Mouse (Mus musculus): Measurements from ENCODE around the gene Crtc2. TPM values are rescaled to one million over a fixed set of nuclear protein-coding genes. Genes with fewer than 3 reads are reported as not detected.

The Crtc2 gene
- 76.0 TPM for polyA plus RNA-seq (2017; shearing (Covaris generic))

DNA sequence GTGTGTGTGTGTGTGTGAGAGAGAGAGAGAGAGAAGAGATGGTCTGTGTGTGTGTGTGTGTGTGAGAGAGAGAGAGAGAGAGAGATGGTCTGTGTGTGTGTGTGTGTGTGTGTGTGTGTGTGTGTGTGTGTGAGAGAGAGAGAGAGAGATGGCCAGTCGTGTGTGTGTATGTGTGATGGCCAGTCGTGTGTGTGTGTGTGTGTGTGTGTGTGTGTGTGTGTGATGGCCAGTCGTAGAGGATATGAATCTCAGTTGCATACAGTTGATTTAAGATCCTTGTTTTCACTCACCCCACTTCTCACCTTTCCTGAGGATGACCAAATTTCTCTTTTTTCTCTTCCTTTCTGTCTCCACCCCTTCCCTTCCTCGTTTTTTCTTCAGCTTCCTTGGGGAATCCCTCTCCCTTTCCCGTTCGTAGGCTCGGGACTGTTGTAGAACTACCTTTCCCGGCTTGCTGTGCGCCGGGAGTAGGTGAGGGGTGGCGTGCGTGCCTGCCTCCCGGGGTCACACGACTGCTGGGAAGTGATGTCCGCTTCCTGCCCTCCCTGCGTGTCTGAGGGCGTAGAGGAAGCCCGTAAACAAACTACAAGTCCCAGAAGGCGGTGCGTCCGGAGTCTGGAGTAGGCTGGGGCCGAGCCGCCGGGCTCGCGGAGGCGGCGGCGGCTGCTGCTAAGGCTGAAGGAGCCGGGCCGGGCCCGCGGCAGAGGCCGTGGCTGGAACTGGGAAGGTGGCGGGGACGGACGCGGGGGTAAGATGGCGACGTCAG is at the start of gene Crtc2:
Gene Crtc2, plus strand, starts transcription at position 511 of the 766 bp plus-strand sequence.

DNA sequence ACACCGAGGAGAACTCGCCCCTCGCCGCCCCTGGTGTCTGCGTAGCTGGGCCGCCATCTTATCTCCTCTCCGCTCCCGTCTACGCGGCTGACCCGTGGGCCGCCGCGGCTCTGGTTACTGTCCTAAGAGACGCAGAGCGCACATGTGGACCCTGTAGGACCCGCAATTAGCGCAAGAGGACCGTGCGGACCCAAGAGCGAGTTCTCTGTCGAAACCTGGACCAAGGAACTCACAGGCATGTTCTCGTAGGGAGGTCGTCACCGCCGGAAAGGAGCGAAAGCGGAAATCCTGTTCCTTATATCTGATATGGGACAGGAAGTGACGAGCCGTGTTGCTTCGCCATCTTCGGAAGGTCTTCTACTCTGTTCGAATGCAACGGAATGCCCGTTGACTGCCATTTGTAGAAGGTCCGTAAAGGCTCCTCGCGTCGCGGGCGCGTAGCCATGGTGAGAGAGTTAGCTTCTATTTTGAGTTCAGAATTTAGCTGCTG is 40.5 kb upstream of the Crtc2 start, which contains the start of the genes Rps27 and Rab13:
Gene Rps27, minus strand, starts transcription at position 275 of the 490 bp plus-strand sequence.
Gene Rab13, plus strand, starts transcription at position 319 of the 490 bp plus-strand sequence.

DNA sequence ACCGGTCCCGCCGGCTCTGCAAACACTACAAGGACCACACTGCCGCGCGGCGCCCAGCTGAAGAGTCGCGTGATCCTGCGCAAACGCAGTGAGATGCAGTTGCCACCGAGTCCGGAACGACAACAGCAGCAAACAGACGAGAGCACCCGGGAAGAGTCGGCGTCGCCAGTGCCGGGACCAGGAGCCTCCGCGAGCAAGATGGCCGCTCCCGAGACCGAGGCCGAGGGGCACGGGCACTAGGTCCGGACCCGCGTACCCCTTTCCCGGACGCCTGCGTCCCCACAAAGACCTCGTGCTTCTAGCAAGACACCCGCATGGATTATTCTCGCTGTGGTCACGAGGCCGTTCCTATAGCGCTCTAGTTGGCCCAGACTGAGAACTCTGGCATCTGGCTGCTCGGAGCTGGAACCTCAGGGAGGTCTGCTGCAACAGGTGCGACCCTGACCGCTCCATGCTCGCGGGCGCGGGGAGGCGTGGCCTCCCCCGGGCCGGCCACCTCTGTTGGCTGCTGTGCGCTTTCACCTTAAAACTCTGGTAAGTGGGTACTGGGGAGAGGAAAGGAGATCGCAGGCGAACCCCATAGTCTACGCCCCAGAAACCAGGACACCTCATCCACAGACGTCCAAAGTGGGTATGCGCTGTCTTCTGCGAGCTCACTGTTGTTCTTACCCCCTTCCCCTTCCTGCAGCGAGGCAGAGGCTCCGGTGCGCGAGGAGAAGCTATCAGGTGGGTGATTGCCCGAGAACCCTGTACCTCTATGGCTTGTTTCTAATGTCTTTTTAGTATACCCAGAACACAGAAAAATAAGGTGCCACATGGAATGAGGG is 22.2 kb upstream of the Crtc2 start, which contains the start of gene Jtb:
Gene Jtb, plus strand, starts transcription at position 91 of the 827 bp plus-strand sequence.

DNA sequence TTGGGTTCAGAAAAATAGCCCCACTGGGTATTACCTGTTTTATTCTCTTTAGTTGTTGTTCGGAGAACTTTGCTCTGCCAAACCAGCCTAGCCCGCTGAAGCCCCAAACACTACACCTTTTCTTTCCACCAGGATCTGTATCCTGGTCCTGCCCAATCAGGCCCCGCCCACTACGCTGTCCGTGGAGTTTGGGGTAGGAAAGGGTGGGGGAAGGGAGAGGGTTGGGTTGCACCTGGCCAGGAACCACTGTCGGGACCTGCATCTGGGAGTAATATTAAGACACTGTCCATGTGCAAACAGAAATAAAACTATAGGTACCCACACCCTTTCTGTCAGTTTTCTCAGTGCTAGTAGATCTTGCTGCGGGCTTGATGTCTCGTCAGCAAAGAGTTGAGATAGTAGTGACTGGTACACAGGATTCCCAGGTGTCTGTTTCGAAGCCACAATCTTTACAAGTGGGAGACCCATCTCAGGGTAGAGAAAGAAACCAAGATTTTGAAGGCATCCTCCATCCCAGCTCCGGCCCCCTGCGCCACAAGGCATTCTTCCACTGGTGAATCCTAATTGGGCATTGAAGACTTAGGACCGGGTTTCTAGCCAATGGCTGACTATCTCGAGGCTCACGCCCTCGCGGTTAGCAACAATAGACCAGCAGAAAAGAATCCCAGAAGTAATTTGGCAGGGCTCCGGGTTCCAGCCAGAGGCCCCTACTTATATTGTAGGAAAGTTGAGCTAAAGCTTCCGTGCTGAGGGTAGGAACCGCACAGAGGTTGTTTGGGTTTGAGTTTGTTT is 10.8 kb upstream of the Crtc2 start, which contains the start of gene Creb3l4:
Gene Creb3l4, minus strand, starts transcription at position 529 of the 792 bp plus-strand sequence.

DNA sequence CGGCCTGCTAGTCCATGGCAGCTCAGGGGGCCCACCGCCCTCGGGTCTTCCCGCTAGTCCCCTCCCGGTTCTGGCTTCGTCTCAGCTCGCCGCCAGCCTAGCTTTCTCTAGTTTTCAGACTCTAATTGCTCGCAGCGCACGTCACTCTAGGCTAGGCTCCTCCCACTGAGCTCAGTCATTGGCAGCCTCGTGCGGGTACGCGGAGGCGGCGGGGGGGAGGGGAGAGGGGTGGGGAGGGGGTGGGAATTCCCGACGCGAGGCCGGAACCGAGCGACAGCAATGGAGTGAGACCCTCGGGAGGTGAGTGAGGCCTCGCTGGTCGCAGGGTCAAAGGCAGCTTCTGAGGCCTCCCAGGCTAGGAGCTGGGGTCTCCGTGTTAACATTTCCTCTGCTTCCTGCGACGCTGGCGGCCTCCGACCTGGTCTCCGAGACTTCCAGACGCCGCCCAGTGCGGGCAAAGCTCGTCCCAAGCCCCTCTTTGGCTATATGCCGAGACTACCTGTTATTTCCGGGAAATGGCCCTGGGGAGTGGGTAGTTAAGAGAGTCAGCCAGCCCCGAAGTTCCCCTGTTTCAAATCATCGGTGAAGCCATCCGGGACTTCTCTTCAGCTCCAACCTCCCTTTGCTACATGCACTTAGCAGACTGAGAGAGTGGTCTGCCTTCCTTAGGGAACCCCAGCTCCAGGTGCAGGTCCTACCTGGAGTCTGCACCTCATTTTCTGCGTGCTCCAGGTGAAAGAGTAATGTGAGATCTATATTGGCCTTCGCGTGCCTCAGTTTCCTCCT is 5.8 kb upstream of the Crtc2 start, which contains the start of gene Slc39a1:
Gene Slc39a1, plus strand, starts transcription at position 213 of the 786 bp plus-strand sequence.

DNA sequence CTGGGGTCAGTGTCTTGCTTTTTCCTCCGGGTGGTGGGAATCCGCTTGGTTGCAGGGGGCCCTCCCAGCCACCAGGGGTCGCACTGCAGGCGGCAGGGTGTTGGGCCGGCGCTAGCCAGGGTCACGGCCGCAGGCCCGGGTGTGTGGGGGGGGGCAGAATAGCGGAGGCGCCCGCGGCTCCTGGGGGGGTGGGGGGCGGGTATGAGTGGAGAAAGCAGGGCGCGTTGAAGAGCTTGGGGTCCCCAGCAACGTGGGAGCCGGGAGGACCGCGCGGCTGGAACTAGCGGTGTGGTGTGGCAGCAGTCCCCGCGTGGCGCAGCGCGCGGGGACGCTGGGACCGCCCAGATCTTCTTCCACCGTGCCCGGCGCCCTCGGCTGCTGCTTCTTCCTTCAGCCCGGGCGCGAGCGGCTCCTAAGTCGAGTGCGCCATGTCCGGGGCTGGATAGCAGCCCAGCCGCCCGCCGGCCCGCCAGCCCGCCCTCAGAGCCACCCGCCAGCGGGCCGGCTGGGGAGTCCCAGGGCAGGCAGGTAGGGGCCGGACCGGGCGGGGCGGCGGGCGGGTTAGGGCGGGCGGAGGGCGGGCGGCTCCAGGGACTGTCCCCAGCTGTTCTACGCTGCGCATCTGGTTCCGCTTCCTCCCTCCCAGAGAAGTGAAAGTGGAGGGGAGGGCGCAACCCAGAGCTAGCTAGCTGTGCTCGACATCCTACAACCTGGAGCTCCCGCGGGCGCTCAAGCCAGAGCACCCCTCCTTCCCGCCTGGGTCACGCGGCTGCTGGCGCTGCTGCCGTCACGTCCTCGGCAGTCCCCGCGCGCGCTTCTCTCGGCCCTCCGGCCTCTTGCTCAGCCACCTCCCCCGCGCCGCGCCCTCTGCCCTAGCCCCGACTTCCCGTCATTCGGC is 11.3 kb downstream of the Crtc2 start, which contains the start of gene Dennd4b:
Gene Dennd4b, plus strand, starts transcription at position 152 of the 898 bp plus-strand sequence.

DNA sequence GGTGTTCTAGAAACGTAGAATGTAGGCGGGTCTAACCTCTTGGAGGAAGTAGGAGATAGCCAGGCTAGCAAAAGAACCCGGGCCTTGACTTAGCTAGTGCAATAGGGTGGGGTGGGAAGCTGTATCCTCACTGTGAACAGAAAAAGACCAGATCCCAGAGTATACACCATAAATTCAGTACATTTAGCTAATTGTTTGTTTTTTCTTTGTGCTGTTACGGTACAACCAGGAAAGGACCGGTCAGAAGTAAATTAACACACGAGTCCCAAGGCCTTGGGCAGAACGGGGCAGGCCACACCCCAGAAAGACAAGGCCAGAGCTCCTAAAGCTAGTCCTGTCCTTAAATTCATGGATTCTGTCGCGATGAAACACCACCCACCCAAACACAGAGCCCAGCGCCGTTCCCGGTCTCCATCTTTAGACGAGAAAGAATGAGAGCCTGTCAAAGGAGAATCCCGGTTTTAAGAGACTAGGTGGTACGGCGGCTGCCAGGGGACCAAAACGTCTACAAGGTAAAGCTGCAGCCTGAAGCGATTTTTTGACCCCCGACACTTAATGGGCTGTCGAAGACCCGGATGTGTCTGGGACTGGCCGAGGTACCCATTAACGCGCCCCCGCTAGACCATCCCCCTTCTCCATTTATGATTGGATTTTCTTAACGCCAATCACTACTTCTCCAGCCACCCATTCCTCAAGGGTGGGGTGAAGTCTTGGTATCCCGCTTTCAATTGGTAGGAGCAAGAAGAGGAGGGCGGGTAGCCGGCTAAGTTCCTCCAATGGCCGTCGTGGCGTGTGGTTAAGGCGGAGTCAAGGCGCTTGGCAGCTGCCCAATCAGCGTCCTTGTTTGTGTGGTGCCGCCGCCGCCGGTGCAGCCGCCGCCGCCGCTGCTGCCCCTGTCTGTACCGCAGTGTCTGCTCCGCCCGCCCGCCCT is 38.6 kb downstream of the Crtc2 start, which contains the start of gene Gatad2b:
Gene Gatad2b, plus strand, starts transcription at position 834 of the 931 bp plus-strand sequence.

Other genes starting within 250 kb of the Crtc2 start
- gene 4933434E20Rik, start 202.5 kb upstream of the Crtc2 start, polyA plus RNA-seq (2017; shearing (Covaris generic)), result 171 TPM
- gene Ubap2l, start 201.5 kb upstream of the Crtc2 start, polyA plus RNA-seq (2017; shearing (Covaris generic)), result 266 TPM
- gene Tpm3, start 181.5 kb upstream of the Crtc2 start, polyA plus RNA-seq (2017; shearing (Covaris generic)), result 1,011 TPM
- gene Nup210l, start 150.0 kb upstream of the Crtc2 start, polyA plus RNA-seq (2017; shearing (Covaris generic)), result 0.74 TPM
- gene Rps27, start 40.5 kb upstream of the Crtc2 start, polyA plus RNA-seq (2017; shearing (Covaris generic)), result 3,559 TPM
- 0.31 TPM for gene Rab13, start 40.5 kb upstream of the Crtc2 start, polyA plus RNA-seq (2017; shearing (Covaris generic))
- 220 TPM for gene Jtb, start 22.6 kb upstream of the Crtc2 start, polyA plus RNA-seq (2017; shearing (Covaris generic))
- gene Creb3l4, start 10.7 kb upstream of the Crtc2 start, polyA plus RNA-seq (2017; shearing (Covaris generic)), result 0.17 TPM
- gene Slc39a1, start 6.0 kb upstream of the Crtc2 start, polyA plus RNA-seq (2017; shearing (Covaris generic)), result 3.7 TPM
- gene Dennd4b, start 11.0 kb downstream of the Crtc2 start, polyA plus RNA-seq (2017; shearing (Covaris generic)), result 44.5 TPM
- 13.5 TPM for gene Gatad2b, start 39.0 kb downstream of the Crtc2 start, polyA plus RNA-seq (2017; shearing (Covaris generic))
- gene Slc27a3, start 135.8 kb downstream of the Crtc2 start, polyA plus RNA-seq (2017; shearing (Covaris generic)), result 0.40 TPM
- 41.4 TPM for gene Ints3, start 179.5 kb downstream of the Crtc2 start, polyA plus RNA-seq (2017; shearing (Covaris generic))
- not detected for gene Npr1, start 211.7 kb downstream of the Crtc2 start, polyA plus RNA-seq (2017; shearing (Covaris generic))
- gene Ilf2, start 222.0 kb downstream of the Crtc2 start, polyA plus RNA-seq (2017; shearing (Covaris generic)), result 117 TPM
- gene Snapin, start 236.9 kb downstream of the Crtc2 start, polyA plus RNA-seq (2017; shearing (Covaris generic)), result 93.2 TPM